Mouse (Mus musculus) erythroblast, embryonic 14.5 days (primary cell): Measurements from ENCODE around the gene Pdzrn3. TPM values are rescaled to one million over a fixed set of nuclear protein-coding genes. Genes with fewer than 3 reads are reported as not detected.

Experiments used
- H3K27me3 ChIP-seq: 2 replicates; pipeline ENCODE4 v1.6.1; 2012; ENCODE audit warnings: inconsistent platforms; ENCODE audit not compliant: control insufficient read depth
- H3K36me3 ChIP-seq: 2 replicates; pipeline ENCODE4 v1.6.1; 2012; ENCODE audit warnings: mild to moderate bottlenecking, inconsistent platforms; ENCODE audit not compliant: control insufficient read depth
- H3K4me1 ChIP-seq: 2 replicates; pipeline ENCODE4 v1.6.1; 2012; ENCODE audit warnings: inconsistent platforms; ENCODE audit not compliant: control insufficient read depth
- H3K4me3 ChIP-seq: replicated peaks from 2 replicates; pipeline ENCODE3; 2012; ENCODE audit warnings: moderate library complexity, mild to moderate bottlenecking, inconsistent platforms
- H3K9me3 ChIP-seq: 2 replicates; pipeline ENCODE4 v1.6.1; 2012; ENCODE audit warnings: low read length, inconsistent platforms, mixed read lengths; ENCODE audit not compliant: control insufficient read depth
- GATA1 ChIP-seq: IDR thresholded peaks from 2 replicates; pipeline ENCODE4 v1.6.1; 2012; ENCODE audit warnings: low read length, inconsistent platforms, mixed read lengths
- TAL1 ChIP-seq: IDR thresholded peaks from 3 replicates; pipeline ENCODE4 v1.6.1; 2012; ENCODE audit warnings: low read length, inconsistent platforms, mixed read lengths
- polyA plus RNA-seq: library from polyadenylated mRNA; stranded (reverse); fragments of >175 nt; gene quantifications from 2 replicates; pipeline ENCODE4 v1.2.3, GENCODE M21; 2012

Pdzrn3 gene
- polyA plus RNA-seq, 1 experiment = not detected

DNA sequence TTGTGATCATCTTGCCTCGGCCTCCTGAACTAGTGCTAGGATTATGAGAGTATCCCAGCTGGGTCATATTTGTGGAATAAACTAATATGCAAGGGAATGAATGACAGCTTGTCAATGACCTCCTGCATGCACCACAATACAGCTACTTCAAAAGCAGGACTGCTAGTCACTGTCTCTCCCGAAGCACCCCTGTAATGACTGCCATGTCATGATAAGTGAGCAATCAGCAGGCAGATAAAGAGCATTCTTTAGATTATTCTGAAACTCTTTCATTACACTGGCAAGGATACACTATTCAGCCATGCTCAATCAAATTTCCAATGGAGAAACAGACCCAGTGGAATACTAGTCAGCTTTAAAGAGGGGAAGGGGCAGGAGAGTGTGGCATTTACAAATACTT lies 85.8 kb downstream of the Pdzrn3 start:
- no peaks in the 10 kb centered on the region for H3K9me3 ChIP-seq
- no peaks in the 10 kb centered on the region for H3K36me3 ChIP-seq
- TF ChIP-seq GATA1 = no peak
- no peak for TF ChIP-seq TAL1
- H3K27me3 ChIP-seq = no peaks in the 10 kb centered on the region
- no peak overlapping the region for H3K4me3 ChIP-seq
- peaks cover 14% of the 10 kb centered on the region for H3K4me1 ChIP-seq

DNA sequence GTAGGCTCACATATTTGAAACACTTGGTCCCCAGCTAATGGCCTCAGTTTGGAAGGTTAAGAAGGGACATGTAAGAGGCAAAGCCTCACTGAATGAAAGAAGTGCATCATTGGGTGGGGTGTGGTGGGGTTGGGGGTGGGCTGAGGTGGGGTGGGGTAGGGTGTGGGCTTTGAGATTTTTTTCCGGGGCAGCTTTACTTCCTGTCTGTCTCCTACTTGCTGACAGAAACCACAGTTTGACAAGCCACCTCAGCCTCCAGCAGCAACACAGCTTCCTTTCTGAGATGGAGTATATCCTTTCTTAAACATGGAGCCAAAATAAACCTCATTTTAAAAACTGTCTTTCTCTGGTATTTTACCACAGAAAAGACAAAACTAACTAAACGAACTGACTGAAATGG lies 87.5 kb downstream of the Pdzrn3 start:
- TF ChIP-seq GATA1 (no peak), TAL1 (no peak)
- no peaks in the 10 kb centered on the region for H3K27me3 ChIP-seq
- H3K36me3 ChIP-seq = no peaks in the 10 kb centered on the region
- peaks cover 14% of the 10 kb centered on the region for H3K4me1 ChIP-seq
- no peaks in the 10 kb centered on the region for H3K9me3 ChIP-seq
- H3K4me3 ChIP-seq = no peak overlapping the region

DNA sequence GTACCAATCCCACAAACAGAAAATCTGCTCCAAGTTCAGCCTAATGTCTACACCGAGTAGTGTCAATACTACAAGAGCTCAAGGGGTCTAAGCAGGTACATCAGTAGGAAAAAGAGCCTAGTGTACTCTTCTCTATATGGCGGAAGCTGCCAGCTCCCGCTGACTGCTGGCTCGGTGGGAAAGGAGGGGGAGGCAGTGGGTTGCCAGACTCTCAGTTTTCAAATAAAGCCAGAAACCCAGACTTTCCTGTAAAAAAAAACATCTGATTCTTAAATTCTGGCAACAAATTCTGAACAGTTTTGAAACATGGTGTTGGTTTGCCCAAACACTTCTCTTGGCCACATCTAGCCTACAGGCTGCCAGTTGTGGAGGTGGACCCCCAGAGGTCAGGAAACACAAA lies 88.3 kb downstream of the Pdzrn3 start:
- Histone ChIP-seq H3K9me3 (no peaks in the 10 kb centered on the region), H3K4me3 (no peak overlapping the region), H3K36me3 (no peaks in the 10 kb centered on the region), H3K27me3 (no peaks in the 10 kb centered on the region), H3K4me1 (peaks cover 14% of the 10 kb centered on the region)
- TF ChIP-seq GATA1 (no peak), TAL1 (no peak)

DNA sequence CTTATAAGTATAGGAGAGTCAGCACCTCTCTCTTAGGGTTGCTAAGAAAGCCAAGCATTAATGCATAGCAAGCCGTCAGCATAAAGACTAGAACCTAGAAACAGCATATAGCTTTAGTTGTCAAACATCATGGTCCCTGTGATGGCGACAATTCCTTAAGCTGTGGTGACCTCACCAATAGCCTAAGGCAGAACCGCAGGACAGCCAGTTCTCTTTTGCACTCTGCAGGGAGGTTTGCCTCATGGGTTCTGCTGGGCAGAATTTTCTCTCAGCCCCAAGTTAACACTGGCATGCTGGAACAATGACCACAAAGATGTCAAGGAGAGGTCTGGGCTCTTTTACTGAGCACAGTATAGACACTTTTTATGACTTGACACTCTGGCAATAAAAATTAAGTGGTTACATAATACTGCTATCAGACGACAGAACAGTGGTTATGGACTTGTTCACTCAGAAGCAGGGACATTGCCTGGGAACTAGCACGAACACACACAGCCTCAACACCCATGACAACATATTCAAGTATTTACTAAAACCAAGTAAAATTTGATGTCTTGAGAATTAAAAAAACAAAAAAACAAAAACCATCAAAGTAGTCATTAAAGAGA lies 90.0 kb downstream of the Pdzrn3 start:
- H3K36me3 ChIP-seq = no peaks in the 10 kb centered on the region

DNA sequence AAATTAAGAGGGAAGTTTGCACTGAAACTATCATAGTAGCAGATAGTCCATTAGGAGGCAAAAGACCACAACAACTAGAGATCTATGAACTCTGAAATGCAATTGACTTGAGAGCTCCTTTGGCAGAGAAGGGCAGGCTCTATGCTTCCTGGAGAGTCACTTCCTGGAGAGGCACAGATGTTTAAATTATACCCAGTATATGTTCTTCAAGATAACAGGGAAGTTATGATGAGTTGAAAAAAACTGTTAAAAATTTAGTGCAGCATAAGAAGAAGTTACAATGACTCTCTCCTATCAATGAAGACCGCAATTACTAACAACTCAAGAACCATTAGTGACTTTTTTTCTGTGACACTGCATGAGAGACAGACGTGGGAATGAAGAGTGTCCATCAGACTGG lies 90.6 kb downstream of the Pdzrn3 start:
- TF ChIP-seq GATA1 (no peak), TAL1 (no peak)
- Histone ChIP-seq H3K9me3 (no peaks in the 10 kb centered on the region), H3K4me3 (no peak overlapping the region), H3K27me3 (no peaks in the 10 kb centered on the region), H3K4me1 (peaks cover 3% of the 10 kb centered on the region), H3K36me3 (no peaks in the 10 kb centered on the region)

More for the DNA sequence above, 90.0 kb downstream of the Pdzrn3 start:
- peaks cover 4% of the 10 kb centered on the region for H3K4me1 ChIP-seq
- H3K9me3 ChIP-seq = no peaks in the 10 kb centered on the region
- TF ChIP-seq GATA1 (no peak), TAL1 (no peak)
- no peaks in the 10 kb centered on the region for H3K27me3 ChIP-seq
- H3K4me3 ChIP-seq = no peak overlapping the region

DNA sequence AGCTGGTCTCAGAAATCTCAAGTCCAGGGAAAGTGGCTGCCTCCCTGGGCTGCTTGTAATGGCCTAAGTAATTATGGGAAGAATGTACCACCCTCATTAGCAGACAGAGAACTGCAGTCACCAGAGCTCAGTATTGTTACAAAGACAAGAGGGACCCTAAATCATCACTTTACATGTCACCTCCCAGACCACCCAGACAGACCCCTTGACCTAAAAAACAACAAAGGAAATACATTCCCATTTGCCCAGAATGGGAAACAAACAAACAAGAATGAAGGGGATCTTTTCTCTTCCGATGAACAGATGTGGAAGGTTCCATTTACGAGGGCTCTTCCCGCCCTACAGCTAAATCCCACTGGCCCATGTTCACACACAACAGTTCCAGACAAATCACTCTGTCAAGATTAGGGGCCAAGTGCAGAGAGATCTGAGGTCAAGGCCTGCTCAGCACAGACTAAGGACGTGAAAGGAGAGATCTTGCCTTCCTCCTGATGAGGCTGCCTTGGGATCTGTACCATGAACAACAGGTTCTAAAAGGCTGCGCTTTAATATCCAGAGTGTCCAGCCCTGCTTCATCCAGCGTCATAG lies 93.2 kb downstream of the Pdzrn3 start:
- Histone ChIP-seq H3K4me3 (no peak overlapping the region), H3K9me3 (no peaks in the 10 kb centered on the region)
- TF ChIP-seq GATA1 = no peak
- no peak for TF ChIP-seq TAL1

DNA sequence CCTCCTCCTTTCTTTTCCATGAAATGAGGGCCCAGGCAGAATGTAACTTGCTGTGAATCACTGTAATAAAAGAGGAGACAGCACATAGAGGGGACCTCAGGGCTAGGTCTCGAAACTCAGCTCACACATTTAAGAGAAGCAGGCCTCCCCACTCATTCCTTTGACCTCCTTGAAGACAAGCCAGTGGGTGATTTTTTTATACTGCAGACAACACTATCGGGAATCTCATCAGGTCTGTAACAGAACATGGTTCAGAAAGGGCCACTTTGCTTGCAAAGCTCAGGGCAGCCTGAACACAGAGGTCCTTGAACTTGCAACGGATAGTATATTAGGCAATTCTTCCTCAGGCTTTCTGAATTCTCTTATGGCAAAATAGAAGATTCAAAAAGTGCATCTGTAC lies 93.8 kb downstream of the Pdzrn3 start:
- no peaks in the 10 kb centered on the region for H3K9me3 ChIP-seq
- H3K27me3 ChIP-seq = no peaks in the 10 kb centered on the region
- no peaks in the 10 kb centered on the region for H3K36me3 ChIP-seq
- TF ChIP-seq GATA1 (no peak), TAL1 (no peak)
- no peaks in the 10 kb centered on the region for H3K4me1 ChIP-seq
- H3K4me3 ChIP-seq = no peak overlapping the region

More for the DNA sequence above, 93.2 kb downstream of the Pdzrn3 start:
- Histone ChIP-seq H3K36me3 (no peaks in the 10 kb centered on the region), H3K27me3 (no peaks in the 10 kb centered on the region), H3K4me1 (no peaks in the 10 kb centered on the region)

DNA sequence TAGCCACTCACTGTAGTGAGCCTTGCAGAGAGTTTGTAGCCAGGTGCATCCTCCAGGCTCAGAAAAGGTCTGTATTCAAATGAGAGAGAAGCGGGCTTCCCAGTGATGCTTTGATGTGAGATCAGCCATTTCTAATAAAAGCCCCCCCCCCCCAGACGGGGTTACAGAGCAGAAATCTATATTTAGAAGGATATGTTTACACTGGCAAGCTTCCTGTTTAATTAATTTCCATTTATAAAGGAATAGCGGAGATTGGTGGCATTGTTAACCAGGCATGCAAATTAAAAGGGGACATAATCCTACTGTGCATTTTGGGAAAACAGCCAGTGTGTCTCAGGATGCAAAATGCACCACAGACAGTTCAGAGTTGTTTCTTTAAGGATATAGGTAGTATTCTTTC lies 96.1 kb downstream of the Pdzrn3 start:
- Histone ChIP-seq H3K4me3 (no peak overlapping the region), H3K4me1 (peaks cover 4% of the 10 kb centered on the region; the same call in 1 of the 2 replicates), H3K9me3 (no peaks in the 10 kb centered on the region), H3K27me3 (no peaks in the 10 kb centered on the region), H3K36me3 (no peaks in the 10 kb centered on the region)
- TF ChIP-seq TAL1 = no peak
- TF ChIP-seq GATA1 = no peak

DNA sequence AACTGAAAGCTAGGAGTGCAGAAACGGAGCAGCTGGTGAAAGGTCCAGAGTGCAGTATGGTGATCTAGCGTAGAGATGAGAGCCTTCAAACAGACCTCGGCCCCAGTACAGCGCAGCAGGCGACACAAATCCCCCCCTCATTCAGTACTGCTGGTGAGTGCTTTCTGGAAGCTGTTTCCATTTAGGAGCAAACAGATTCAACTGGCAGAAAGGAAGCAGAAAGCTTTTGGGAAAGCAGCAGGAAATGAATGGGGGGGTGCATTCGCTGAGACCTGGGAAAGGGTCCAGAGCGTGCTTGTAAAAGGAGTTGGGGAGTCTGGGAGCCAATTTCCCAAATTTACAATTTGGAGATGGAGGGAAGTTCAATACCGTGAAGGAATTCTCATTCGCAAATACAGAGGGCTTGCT lies 96.9 kb downstream of the Pdzrn3 start:
- Histone ChIP-seq H3K4me1 (peaks cover 4% of the 10 kb centered on the region; the same call in 1 of the 2 replicates), H3K9me3 (no peaks in the 10 kb centered on the region), H3K36me3 (no peaks in the 10 kb centered on the region), H3K27me3 (no peaks in the 10 kb centered on the region), H3K4me3 (no peak overlapping the region)
- TF ChIP-seq GATA1 (no peak), TAL1 (no peak)
